Mouse (Mus musculus): ENCODE measurements around the gene Aldh1l1.

The Aldh1l1 gene

GRCm38 (mm10) chr6:90507443-90507842 is 21.2 kb downstream of the Aldh1l1 start:
- no peak for DNase-seq (ENCODE audit: low spot score in 2 of 2)

GRCm38 (mm10) chr6:90508197-90508624 is 22.0 kb downstream of the Aldh1l1 start:
- DNase-seq (ENCODE audit: low spot score in 2 of 2), result no peak

- DNase-seq (ENCODE audit: low spot score in 2 of 2), result no peak
These were observed 22.9 kb downstream of the Aldh1l1 start for GRCm38 (mm10) chr6:90509085-90509484.

GRCm38 (mm10) chr6:90512416-90512815 is 26.2 kb downstream of the Aldh1l1 start:
- no peak for DNase-seq (ENCODE audit: low spot score in 2 of 2)

- no peak for DNase-seq (ENCODE audit: low spot score in 2 of 2)
These were observed 27.0 kb downstream of the Aldh1l1 start for GRCm38 (mm10) chr6:90513074-90513856.

GRCm38 (mm10) chr6:90514369-90514768 is 28.1 kb downstream of the Aldh1l1 start:
- DNase-seq (ENCODE audit: low spot score in 2 of 2), result no peak

- DNase-seq (ENCODE audit: low spot score in 2 of 2), result peak; percentile 56 to 83
These were observed 28.7 kb downstream of the Aldh1l1 start for GRCm38 (mm10) chr6:90514883-90515405.

GRCm38 (mm10) chr6:90518892-90519291 is 32.7 kb downstream of the Aldh1l1 start:
- no peak for DNase-seq (ENCODE audit: low spot score in 2 of 2)

GRCm38 (mm10) chr6:90519375-90519774 is 33.1 kb downstream of the Aldh1l1 start:
- DNase-seq (ENCODE audit: low spot score in 2 of 2), result no peak

GRCm38 (mm10) chr6:90526406-90526805 is 40.2 kb downstream of the Aldh1l1 start:
- DNase-seq (ENCODE audit: low spot score in 2 of 2), result no peak

- no peak for DNase-seq (ENCODE audit: low spot score in 2 of 2)
These were observed 43.3 kb downstream of the Aldh1l1 start for GRCm38 (mm10) chr6:90529461-90530046.

GRCm38 (mm10) chr6:90532575-90533190 is 46.5 kb downstream of the Aldh1l1 start:
- DNase-seq (ENCODE audit: low spot score in 2 of 2), result no peak

GRCm38 (mm10) chr6:90533505-90533904 is 47.3 kb downstream of the Aldh1l1 start:
- DNase-seq (ENCODE audit: low spot score in 2 of 2), result no peak

- DNase-seq (ENCODE audit: low spot score in 2 of 2), result no peak
These were observed 48.7 kb downstream of the Aldh1l1 start for GRCm38 (mm10) chr6:90534701-90535475.

GRCm38 (mm10) chr6:90536824-90537223 is 50.6 kb downstream of the Aldh1l1 start:
- DNase-seq (ENCODE audit: low spot score in 2 of 2), result no peak

- DNase-seq (ENCODE audit: low spot score in 2 of 2), result peak; percentile 55 to 86
These were observed 51.7 kb downstream of the Aldh1l1 start for GRCm38 (mm10) chr6:90537941-90538340.

GRCm38 (mm10) chr6:90539271-90539670 is 53.0 kb downstream of the Aldh1l1 start:
- no peak for DNase-seq (ENCODE audit: low spot score in 2 of 2)

- DNase-seq (ENCODE audit: low spot score in 2 of 2), result no peak
These were observed 54.3 kb downstream of the Aldh1l1 start for GRCm38 (mm10) chr6:90540520-90540919.

GRCm38 (mm10) chr6:90541367-90541772 is 55.1 kb downstream of the Aldh1l1 start:
- DNase-seq (ENCODE audit: low spot score in 2 of 2), result no peak

GRCm38 (mm10) chr6:90544433-90544832 is 58.2 kb downstream of the Aldh1l1 start:
- no peak for DNase-seq (ENCODE audit: low spot score in 2 of 2)

GRCm38 (mm10) chr6:90546274-90546673 is 60.0 kb downstream of the Aldh1l1 start:
- DNase-seq (ENCODE audit: low spot score in 2 of 2), result no peak

- no peak for DNase-seq (ENCODE audit: low spot score in 2 of 2)
These were observed 60.8 kb downstream of the Aldh1l1 start for GRCm38 (mm10) chr6:90547041-90547440.

All from spleen, postnatal 4 days (tissue).